Mouse (Mus musculus) midbrain, embryonic 13.5 days (tissue): ENCODE measurements around the gene Ikzf3. TPM values are rescaled to one million over a fixed set of nuclear protein-coding genes. Genes with fewer than 3 reads are reported as not detected.

ENCODE experiments used
- ATAC-seq: fragments of 200-750 bp; cut with Nextera tagmentation; 2 replicates; pipeline ENCODE4 v1.8.0; 2017; ENCODE audit warnings: mild to moderate bottlenecking, moderate TSS enrichment, moderate library complexity
- H3K27ac ChIP-seq: fragments of 300-500 bp; sonication (generic); 2 replicates; pipeline ENCODE4 v1.5.1; 2015; ENCODE audit warnings: inconsistent platforms, mild to moderate bottlenecking, moderate library complexity
- H3K27me3 ChIP-seq: fragments of 300-500 bp; sonication (generic); 2 replicates; pipeline ENCODE4 v1.6.1; 2015; ENCODE audit warnings: mild to moderate bottlenecking, inconsistent platforms
- H3K36me3 ChIP-seq: fragments of 300-500 bp; sonication (generic); 2 replicates; pipeline ENCODE4 v1.6.1; 2015; ENCODE audit warnings: mild to moderate bottlenecking, inconsistent platforms
- H3K4me1 ChIP-seq: fragments of 300-500 bp; sonication (generic); replicated peaks from 2 replicates; pipeline ENCODE4 v1.6.1; 2015; ENCODE audit warnings: inconsistent platforms
- H3K4me2 ChIP-seq: fragments of 300-500 bp; sonication (generic); replicated peaks from 2 replicates; pipeline ENCODE4 v1.6.1; 2015; ENCODE audit warnings: moderate library complexity, mild to moderate bottlenecking, inconsistent platforms
- H3K4me3 ChIP-seq: fragments of 300-500 bp; sonication (generic); replicated peaks from 2 replicates; pipeline ENCODE4 v1.5.1; 2015; ENCODE audit warnings: mild to moderate bottlenecking, inconsistent platforms
- H3K9ac ChIP-seq: fragments of 300-500 bp; sonication (generic); replicated peaks from 2 replicates; pipeline ENCODE4 v1.6.1; 2015; ENCODE audit warnings: mild to moderate bottlenecking, inconsistent platforms
- H3K9me3 ChIP-seq: fragments of 300-500 bp; sonication (generic); 2 replicates; pipeline ENCODE4 v1.6.1; 2016; ENCODE audit warnings: mild to moderate bottlenecking, inconsistent platforms
- WGBS: fragments of 180-500 bp; shearing (Covaris S2); methylation state at CpG from one replicate; pipeline ENCODE4 v1.1.7; 2015; 5-methylcytosine and 5-hydroxymethylcytosine counted together
- polyA plus RNA-seq: library from polyadenylated mRNA; unstranded; fragments of >200 nt; fragmentation: Nextera tagmentation; extraction: Ambion mirVana; gene quantifications from 2 replicates; pipeline ENCODE4 v1.2.1, GENCODE M21; 2015

Gene Ikzf3
- 0.36 TPM in 1 of 2 replicates, not detected in the other for polyA plus RNA-seq

- H3K27me3 ChIP-seq, result peaks cover 91% of the 10 kb centered on the region
- peak within 1 kb of the TSS; percentile 47 for H3K4me3 ChIP-seq
- H3K4me2 ChIP-seq, result peak within 1 kb of the TSS; percentile 76
- H3K36me3 ChIP-seq, result no peaks in the 10 kb centered on the region
- H3K9ac ChIP-seq, result peak within 1 kb of the TSS; percentile 62
- no peak; the same call in 1 of the 2 replicates for ATAC-seq
- H3K4me1 ChIP-seq, result peaks cover 12% of the 10 kb centered on the region; the same call in 1 of the 2 replicates
- 1% methylated on average over 55 of the region's 58 CpGs for WGBS
- H3K27ac ChIP-seq, result no peak within 1 kb of the TSS
- H3K9me3 ChIP-seq, result no peaks in the 10 kb centered on the region
Observed at GRCm38 (mm10) chr11:98545711-98546231, at the start of gene Ikzf3. TSS of gene Ikzf3 (minus strand) at chr11:98546031.

GRCm38 (mm10) chr11:98595473-98595872, 49.6 kb upstream of the Ikzf3 start:
- Histone ChIP-seq H3K4me3 (no peak overlapping the region), H3K9ac (no peak overlapping the region), H3K36me3 (no peaks in the 10 kb centered on the region), H3K27ac (no peak overlapping the region), H3K4me2 (no peak overlapping the region), H3K27me3 (peaks cover 22% of the 10 kb centered on the region), H3K4me1 (no peaks in the 10 kb centered on the region), H3K9me3 (no peaks in the 10 kb centered on the region)
- ATAC-seq, result no peak
- WGBS, result 78% methylated on average over 10 of the region's 10 CpGs

- H3K4me3 ChIP-seq, result no peak overlapping the region
- no peaks in the 10 kb centered on the region for H3K4me1 ChIP-seq
- ATAC-seq, result no peak
- no peaks in the 10 kb centered on the region for H3K9me3 ChIP-seq
- no peaks in the 10 kb centered on the region for H3K36me3 ChIP-seq
- 77% methylated on average over 6 of the region's 6 CpGs for WGBS
- no peak overlapping the region for H3K4me2 ChIP-seq
- H3K27ac ChIP-seq, result no peak overlapping the region
- peaks cover 21% of the 10 kb centered on the region for H3K27me3 ChIP-seq
- H3K9ac ChIP-seq, result no peak overlapping the region
Observed at GRCm38 (mm10) chr11:98595021-98595420, 49.2 kb upstream of the Ikzf3 start.

GRCm38 (mm10) chr11:98590548-98591445, 45.0 kb upstream of the Ikzf3 start:
- Histone ChIP-seq H3K4me1 (peaks cover 20% of the 10 kb centered on the region), H3K4me2 (no peak overlapping the region), H3K4me3 (no peak overlapping the region), H3K9me3 (no peaks in the 10 kb centered on the region), H3K27ac (no peak overlapping the region), H3K9ac (no peak overlapping the region), H3K27me3 (0 out of 2 replicates have a peak, but pooled peaks cover 3% of the 10 kb centered on the region), H3K36me3 (no peaks in the 10 kb centered on the region)
- ATAC-seq, result no peak
- 75% methylated on average over 19 of the region's 19 CpGs for WGBS

- Histone ChIP-seq H3K4me3 (no peak overlapping the region), H3K9ac (no peak overlapping the region), H3K36me3 (no peaks in the 10 kb centered on the region), H3K4me1 (peaks cover 35% of the 10 kb centered on the region), H3K4me2 (no peak overlapping the region), H3K9me3 (no peaks in the 10 kb centered on the region), H3K27ac (no peak overlapping the region), H3K27me3 (0 out of 2 replicates have a peak, but pooled peaks cover 3% of the 10 kb centered on the region)
- WGBS, result 90% methylated on average over 8 of the region's 8 CpGs
- no peak for ATAC-seq
Observed at GRCm38 (mm10) chr11:98589306-98589705, 43.5 kb upstream of the Ikzf3 start.

GRCm38 (mm10) chr11:98588833-98589281, 43.0 kb upstream of the Ikzf3 start:
- H3K4me2 ChIP-seq, result no peak overlapping the region
- H3K9ac ChIP-seq, result no peak overlapping the region
- 76% methylated on average over 6 of the region's 6 CpGs for WGBS
- ATAC-seq, result no peak
- no peaks in the 10 kb centered on the region for H3K27me3 ChIP-seq
- H3K9me3 ChIP-seq, result no peaks in the 10 kb centered on the region
- no peaks in the 10 kb centered on the region; the same call in 1 of the 2 replicates for H3K36me3 ChIP-seq
- no peak overlapping the region for H3K4me3 ChIP-seq
- H3K4me1 ChIP-seq, result peaks cover 35% of the 10 kb centered on the region
- H3K27ac ChIP-seq, result no peak overlapping the region

- Histone ChIP-seq H3K27me3 (no peaks in the 10 kb centered on the region), H3K4me3 (peak overlapping the region; percentile 89), H3K9ac (peak overlapping the region; percentile 39), H3K36me3 (peaks cover 8% of the 10 kb centered on the region), H3K27ac (peak overlapping the region; percentile 55), H3K9me3 (no peaks in the 10 kb centered on the region), H3K4me2 (peak overlapping the region; percentile 93), H3K4me1 (peaks cover 35% of the 10 kb centered on the region)
- WGBS, result 5% methylated on average over 20 of the region's 20 CpGs
- peak; percentile 41; the same call in 1 of the 2 replicates for ATAC-seq
Observed at GRCm38 (mm10) chr11:98587684-98588546, 42.1 kb upstream of the Ikzf3 start.

- Histone ChIP-seq H3K9ac (peak within 1 kb of the TSS; percentile 95), H3K27ac (peak within 1 kb of the TSS; percentile 90), H3K4me2 (peak within 1 kb of the TSS; percentile 93), H3K36me3 (peaks cover 16% of the 10 kb centered on the region), H3K9me3 (no peaks in the 10 kb centered on the region), H3K4me1 (peaks cover 35% of the 10 kb centered on the region), H3K27me3 (no peaks in the 10 kb centered on the region), H3K4me3 (peak within 1 kb of the TSS; percentile 89)
- under 1% methylated on average over 49 of the region's 49 CpGs for WGBS
- peak; percentile 96 for ATAC-seq
Observed at GRCm38 (mm10) chr11:98586892-98587563, 41.2 kb upstream of the Ikzf3 start, which contains the start of gene Ormdl3. TSS of gene Ormdl3 (minus strand) at chr11:98587368.

- peak; percentile 62 for ATAC-seq
- H3K27me3 ChIP-seq, result no peaks in the 10 kb centered on the region
- peak overlapping the region; percentile 93 for H3K4me2 ChIP-seq
- 2% methylated on average over 22 of the region's 22 CpGs for WGBS
- H3K4me1 ChIP-seq, result peaks cover 35% of the 10 kb centered on the region
- peak overlapping the region; percentile 89 for H3K4me3 ChIP-seq
- peak overlapping the region; percentile 95 for H3K9ac ChIP-seq
- H3K9me3 ChIP-seq, result no peaks in the 10 kb centered on the region
- peaks cover 24% of the 10 kb centered on the region for H3K36me3 ChIP-seq
- peak overlapping the region; percentile 90 for H3K27ac ChIP-seq
Observed at GRCm38 (mm10) chr11:98586087-98586891, 40.5 kb upstream of the Ikzf3 start.

GRCm38 (mm10) chr11:98584629-98585177, 38.9 kb upstream of the Ikzf3 start:
- Histone ChIP-seq H3K4me2 (no peak overlapping the region), H3K4me1 (peaks cover 35% of the 10 kb centered on the region), H3K4me3 (no peak overlapping the region), H3K9me3 (no peaks in the 10 kb centered on the region), H3K27me3 (no peaks in the 10 kb centered on the region), H3K36me3 (peaks cover 35% of the 10 kb centered on the region), H3K27ac (no peak overlapping the region), H3K9ac (no peak overlapping the region)
- WGBS, result 92% methylated on average over 6 of the region's 6 CpGs
- ATAC-seq, result no peak
